In genomic region chr6:51269617-51270016, GRCm38 (mm10) we compare ENCODE assay signal across 8 mouse cellular contexts.
A peak's percentile ranks its signal among the peaks of the same experiment; 100 is the strongest.
DNase-seq lines count a peak whose midpoint lies in the region; ATAC-seq lines count a peak whose summit lies in the region.

No protein-coding gene starts in this region.

- H3K4me2 ChIP-seq in embryonic facial prominence, embryonic 15.5 days (replicated peaks): peak overlapping the region; percentile 82
- peak overlapping the region; percentile 85 for H3K4me2 ChIP-seq in intestine, embryonic 15.5 days (replicated peaks)
- peak overlapping the region; percentile 96 for H3K4me2 ChIP-seq in neural tube, embryonic 13.5 days

- H3K9me3 ChIP-seq in megakaryocyte, embryonic 14.5 days: peaks cover 10% of the 10 kb centered on the region
- no peaks in the 10 kb centered on the region for H3K9me3 ChIP-seq in embryonic facial prominence, embryonic 15.5 days (replicated peaks)
- no peaks in the 10 kb centered on the region for H3K9me3 ChIP-seq in intestine, embryonic 15.5 days
- no peaks in the 10 kb centered on the region for H3K9me3 ChIP-seq in neural tube, embryonic 13.5 days

- no peaks in the 10 kb centered on the region for H3K36me3 ChIP-seq in megakaryocyte, embryonic 14.5 days (replicated peaks; ENCODE audit: low read length)
- H3K36me3 ChIP-seq in embryonic facial prominence, embryonic 15.5 days: no peaks in the 10 kb centered on the region
- H3K36me3 ChIP-seq in intestine, embryonic 15.5 days: no peaks in the 10 kb centered on the region
- no peaks in the 10 kb centered on the region for H3K36me3 ChIP-seq in neural tube, embryonic 13.5 days

- H3K9ac ChIP-seq in embryonic facial prominence, embryonic 15.5 days: peak overlapping the region; percentile 68
- H3K9ac ChIP-seq in intestine, embryonic 15.5 days: peak overlapping the region; percentile 74
- 0 out of 2 replicates have a peak overlapping the region, but pooled peaks have one; percentile 71 for H3K9ac ChIP-seq in neural tube, embryonic 13.5 days

- no peak for DNase-seq in gastrocnemius, adult 8-10 months (ENCODE audit: low spot score in 2 of 2)
- no peak for DNase-seq in MN1 (ENCODE audit: low spot score)

- peak overlapping the region; percentile 89 for H3K27ac ChIP-seq in embryonic facial prominence, embryonic 15.5 days (replicated peaks)
- no peak overlapping the region for H3K27ac ChIP-seq in intestine, embryonic 15.5 days
- H3K27ac ChIP-seq in neural tube, embryonic 13.5 days (replicated peaks): no peak overlapping the region

- peaks cover 20% of the 10 kb centered on the region for H3K4me1 ChIP-seq in megakaryocyte, embryonic 14.5 days
- peaks cover 21% of the 10 kb centered on the region for H3K4me1 ChIP-seq in embryonic facial prominence, embryonic 15.5 days
- 0 out of 2 replicates have a peak, but pooled peaks cover 10% of the 10 kb centered on the region for H3K4me1 ChIP-seq in intestine, embryonic 15.5 days (replicated peaks)
- peaks cover 18% of the 10 kb centered on the region for H3K4me1 ChIP-seq in neural tube, embryonic 13.5 days (replicated peaks)

- peaks cover 67% of the 10 kb centered on the region for H3K27me3 ChIP-seq in megakaryocyte, embryonic 14.5 days (replicated peaks)
- H3K27me3 ChIP-seq in embryonic facial prominence, embryonic 15.5 days: no peaks in the 10 kb centered on the region
- no peaks in the 10 kb centered on the region for H3K27me3 ChIP-seq in intestine, embryonic 15.5 days (replicated peaks)
- peaks cover 20% of the 10 kb centered on the region for H3K27me3 ChIP-seq in neural tube, embryonic 13.5 days

- peak overlapping the region; percentile 93 for H3K4me3 ChIP-seq in megakaryocyte, embryonic 14.5 days (replicated peaks)
- H3K4me3 ChIP-seq in embryonic facial prominence, embryonic 15.5 days (replicated peaks): peak overlapping the region; percentile 72
- peak overlapping the region; percentile 72 for H3K4me3 ChIP-seq in intestine, embryonic 15.5 days (replicated peaks)
- peak overlapping the region; percentile 54 for H3K4me3 ChIP-seq in neural tube, embryonic 13.5 days

- ATAC-seq in megakaryocyte, adult 5-6 weeks (ENCODE audit: poor library complexity, severe bottlenecking): no peak
- no peak for ATAC-seq in embryonic facial prominence, embryonic 15.5 days (ENCODE audit: insufficient number of reproducible peaks, low FRiP score, low TSS enrichment, low read depth)
- no peak for ATAC-seq in intestine, embryonic 15.5 days
- ATAC-seq in neural tube, embryonic 13.5 days (ENCODE audit: low read depth): no peak
- no peak for ATAC-seq in inflammation-experienced regulatory T-cells, adult 6 months

- 14% methylated on average over 10 of the region's 10 CpGs for WGBS in embryonic facial prominence, embryonic 15.5 days
- 24% methylated on average over 10 of the region's 10 CpGs for WGBS in intestine, embryonic 15.5 days
- 32% methylated on average over 10 of the region's 10 CpGs for WGBS in neural tube, embryonic 13.5 days
